In genomic region chr2:167861178-167861520, GRCm38 (mm10) we compare ENCODE assay signal across 13 mouse cellular contexts.
A peak's percentile ranks its signal among the peaks of the same experiment; 100 is the strongest.
DNase-seq lines count a peak whose midpoint lies in the region; ATAC-seq and TF ChIP-seq lines count a peak whose summit lies in the region.
"Had no signal": no experiment of that assay in that cellular context is flagged by ENCODE, and none has a peak within 500 bp of the region (broad histone marks: within the 10 kb centered on the region; RNA-seq: fewer than 3 reads in every experiment).

No protein-coding gene starts in this region.

- no peak for ATAC-seq in heart, embryonic 14.5 days (ENCODE audit: insufficient number of reproducible peaks, insufficient read depth, low FRiP score, low read depth)
- ATAC-seq in lung, embryonic 14.5 days (ENCODE audit: insufficient read depth): no peak
- ATAC-seq in midbrain, embryonic 16.5 days: no peak

- no peak overlapping the region for H3K4me3 ChIP-seq in heart, embryonic 14.5 days (ENCODE audit: control insufficient read depth in 1 of 2, insufficient read depth in 1 of 2, low read depth in 1 of 2, low read length in 2 of 2)
- no peak overlapping the region for H3K4me3 ChIP-seq in lung, embryonic 14.5 days (ENCODE audit: low read depth, low read length)
- H3K4me3 ChIP-seq in myocyte: no peak overlapping the region
- no peak overlapping the region for H3K4me3 ChIP-seq in midbrain, embryonic 16.5 days (ENCODE audit: low read depth, low read length)
- H3K4me3 ChIP-seq: erythroblast, embryonic 14.5 days; midbrain, embryonic 10.5 days had no signal

- no peaks in the 10 kb centered on the region for H3K27me3 ChIP-seq in heart, embryonic 14.5 days (ENCODE audit: control insufficient read depth, insufficient read depth, low read length)
- no peaks in the 10 kb centered on the region for H3K27me3 ChIP-seq in lung, embryonic 14.5 days (ENCODE audit: insufficient read depth, low read length)
- H3K27me3 ChIP-seq in myocyte (ENCODE audit: control insufficient read depth, insufficient read depth, insufficient read length): no peaks in the 10 kb centered on the region
- H3K27me3 ChIP-seq in midbrain, embryonic 16.5 days (ENCODE audit: control insufficient read depth, insufficient read depth, low read depth, low read length): no peaks in the 10 kb centered on the region

- 88% methylated on average over 2 of the region's 2 CpGs for whole genome bisulfite sequencing in heart, embryonic 14.5 days
- WGBS in lung, embryonic 14.5 days: 84% methylated on average over 2 of the region's 2 CpGs
- 82% methylated on average over 2 of the region's 2 CpGs for WGBS in midbrain, embryonic 16.5 days

- no peaks in the 10 kb centered on the region for H3K79me2 ChIP-seq in myocyte (ENCODE audit: control insufficient read depth, insufficient read depth)

- H3K4me1 ChIP-seq in heart, embryonic 14.5 days (ENCODE audit: control insufficient read depth in 2 of 2, insufficient read depth in 2 of 2, low read length in 2 of 2): peaks cover 50 to 51% of the 10 kb centered on the region in 2 experiments
- H3K4me1 ChIP-seq in lung, embryonic 14.5 days (ENCODE audit: insufficient read depth): peaks cover 36% of the 10 kb centered on the region
- no peaks in the 10 kb centered on the region; the same call in 1 of the 2 replicates for H3K4me1 ChIP-seq in midbrain, embryonic 16.5 days (ENCODE audit: control insufficient read depth, insufficient read depth, low read length)

- no peak for TF ChIP-seq CTCF in lung, embryonic 14.5 days (IDR thresholded peaks at IDR 0.05; ENCODE audit: low read depth)

- H3ac ChIP-seq in myocyte (ENCODE audit: control insufficient read depth, insufficient read length): no peak overlapping the region

- TF ChIP-seq POLR2A in myocyte (IDR thresholded peaks at IDR 0.05; ENCODE audit: insufficient read length, low read depth): no peak

- no peak overlapping the region for H3K4me2 ChIP-seq in heart, embryonic 14.5 days (ENCODE audit: low read length)
- no peak overlapping the region for H3K4me2 ChIP-seq in lung, embryonic 14.5 days
- peak overlapping the region; percentile 44 for H3K4me2 ChIP-seq in myocyte (ENCODE audit: low read depth)
- no peak overlapping the region for H3K4me2 ChIP-seq in midbrain, embryonic 16.5 days (ENCODE audit: low read length)

- no peak for DNase-seq in heart, adult 9 months (ENCODE audit: low spot score in 2 of 2)
- DNase-seq in lung, embryonic 14.5 days: no peak
- DNase-seq in lung, adult 18-20 months: no peak
- peak; percentile 71 to 88 for DNase-seq in adrenal gland, postnatal 36 days
- no peak for DNase-seq in cerebellum, postnatal 14 days
- DNase-seq: embryo, embryonic 11 days; thymus, postnatal 14 days had no signal

- peak overlapping the region in 1 of 2 experiments; percentile 31; a peak in 2 of 4 replicates for H3K27ac ChIP-seq in heart, embryonic 14.5 days (replicated peaks in 1 of 2; ENCODE audit: control insufficient read depth in 1 of 2, insufficient read depth in 1 of 2, low read depth in 2 of 2, low read length in 2 of 2)
- H3K27ac ChIP-seq in lung, embryonic 14.5 days (ENCODE audit: low read depth): peak overlapping the region; percentile 58
- no peak overlapping the region for H3K27ac ChIP-seq in midbrain, embryonic 16.5 days (ENCODE audit: low read length)
- H3K27ac ChIP-seq: hindbrain, postnatal 0 days had no signal

- H3K9me3 ChIP-seq in heart, embryonic 14.5 days (ENCODE audit: control insufficient read depth, low read length): no peaks in the 10 kb centered on the region
- H3K9me3 ChIP-seq in lung, embryonic 14.5 days (ENCODE audit: low read depth, low read length): no peaks in the 10 kb centered on the region
- H3K9me3 ChIP-seq in midbrain, embryonic 16.5 days (replicated peaks; ENCODE audit: control insufficient read depth, low read length, poor library complexity, severe bottlenecking): no peaks in the 10 kb centered on the region
- H3K9me3 ChIP-seq: midbrain, embryonic 10.5 days had no signal

- H3K9ac ChIP-seq in heart, embryonic 14.5 days (ENCODE audit: low read length): peak overlapping the region; percentile 13; the same call in 1 of the 2 replicates
- H3K9ac ChIP-seq in lung, embryonic 14.5 days: 0 out of 2 replicates have a peak overlapping the region, but pooled peaks have one; percentile 24
- no peak overlapping the region for H3K9ac ChIP-seq in midbrain, embryonic 16.5 days (ENCODE audit: low read depth, low read length)

- H3K36me3 ChIP-seq in heart, embryonic 14.5 days (ENCODE audit: control insufficient read depth, insufficient read depth, low read length): no peaks in the 10 kb centered on the region
- H3K36me3 ChIP-seq in lung, embryonic 14.5 days (ENCODE audit: insufficient read depth): no peaks in the 10 kb centered on the region
- H3K36me3 ChIP-seq in myocyte (ENCODE audit: control insufficient read depth, insufficient read depth): no peaks in the 10 kb centered on the region
- H3K36me3 ChIP-seq in midbrain, embryonic 16.5 days (ENCODE audit: control insufficient read depth, insufficient read depth, low read length): no peaks in the 10 kb centered on the region
- H3K36me3 ChIP-seq: midbrain, embryonic 10.5 days had no signal

TF ChIP-seq in myocyte, 11 proteins besides CTCF, POLR2A, EP300 and RAD21:
- TF ChIP-seq TCF12 (IDR thresholded peaks at IDR 0.05; ENCODE audit: insufficient read depth, poor library complexity, severe bottlenecking) (no peak), SRF (IDR thresholded peaks at IDR 0.05; ENCODE audit: control insufficient read depth, insufficient read length, low read depth) (no peak), CEBPB (IDR thresholded peaks at IDR 0.05; ENCODE audit: insufficient read depth, poor library complexity, severe bottlenecking) (no peak), REST (IDR thresholded peaks at IDR 0.05; ENCODE audit: insufficient read depth, insufficient read length) (no peak), MAX (IDR thresholded peaks at IDR 0.05; ENCODE audit: low read depth) (no peak), MYOG (IDR thresholded peaks at IDR 0.05; ENCODE audit: control insufficient read depth in 1 of 3, insufficient read depth in 1 of 3, insufficient read length in 2 of 3, low read depth in 2 of 3) (no peak), USF1 (IDR thresholded peaks at IDR 0.05; ENCODE audit: low read depth) (no peak), TCF3 (IDR thresholded peaks at IDR 0.05; ENCODE audit: insufficient read length, low read depth) (no peak), E2F4 (IDR thresholded peaks at IDR 0.05; ENCODE audit: insufficient read depth) (no peak)

Comparison
In these comparisons a context has a peak if more than half of its experiments do, and no peak if none do; other contexts are left out.
1. DNase-seq: peak in adrenal gland, postnatal 36 days (2 of 2); none in heart, adult 9 months (0 of 2), lung, embryonic 14.5 days (single experiment), lung, adult 18-20 months (0 of 2) and cerebellum, postnatal 14 days (0 of 2).